Mouse (Mus musculus) embryonic facial prominence, embryonic 15.5 days (tissue): ENCODE measurements around the gene Agt. TPM values are rescaled to one million over a fixed set of nuclear protein-coding genes. Genes with fewer than 3 reads are reported as not detected.

ENCODE experiments used
- ATAC-seq: fragments of 200-750 bp; cut with Nextera tagmentation; 2 replicates; pipeline ENCODE4 v1.8.0; 2017; ENCODE audit warnings: low read depth, moderate TSS enrichment; ENCODE audit not compliant: insufficient number of reproducible peaks, low FRiP score, low TSS enrichment
- H3K27ac ChIP-seq: fragments of 300-500 bp; sonication (generic); replicated peaks from 2 replicates; pipeline ENCODE4 v1.5.1; 2015; ENCODE audit warnings: mild to moderate bottlenecking, inconsistent platforms
- H3K27me3 ChIP-seq: fragments of 300-500 bp; sonication (generic); 2 replicates; pipeline ENCODE4 v1.6.1; 2015; ENCODE audit warnings: inconsistent platforms
- H3K36me3 ChIP-seq: fragments of 300-500 bp; sonication (generic); 2 replicates; pipeline ENCODE4 v1.6.1; 2015; ENCODE audit warnings: mild to moderate bottlenecking, inconsistent platforms
- H3K4me1 ChIP-seq: fragments of 300-500 bp; sonication (generic); 2 replicates; pipeline ENCODE4 v1.6.1; 2015; ENCODE audit warnings: inconsistent platforms
- H3K4me2 ChIP-seq: fragments of 300-500 bp; sonication (generic); replicated peaks from 2 replicates; pipeline ENCODE4 v1.6.1; 2015; ENCODE audit warnings: mild to moderate bottlenecking, inconsistent platforms
- H3K4me3 ChIP-seq: fragments of 300-500 bp; sonication (generic); replicated peaks from 2 replicates; pipeline ENCODE4 v1.5.1; 2015; ENCODE audit warnings: mild to moderate bottlenecking, inconsistent platforms
- H3K9ac ChIP-seq: fragments of 300-500 bp; sonication (generic); 2 replicates; pipeline ENCODE4 v1.6.1; 2015; ENCODE audit warnings: inconsistent platforms
- H3K9me3 ChIP-seq: fragments of 300-500 bp; sonication (generic); replicated peaks from 2 replicates; pipeline ENCODE4 v1.6.1; 2016; ENCODE audit warnings: inconsistent platforms
- WGBS: fragments of 180-500 bp; shearing (Covaris S2); methylation state at CpG from one replicate; pipeline ENCODE4 v1.1.7; 2015; 5-methylcytosine and 5-hydroxymethylcytosine counted together
- polyA plus RNA-seq: library from polyadenylated mRNA; unstranded; fragments of >200 nt; fragmentation: Nextera tagmentation; extraction: Ambion mirVana; gene quantifications from 2 replicates; pipeline ENCODE4 v1.2.1, GENCODE M21; 2015

Gene Agt
- polyA plus RNA-seq, 1 experiment from 2014 or later, result 3.0 TPM

GRCm38 (mm10) chr8:124575811-124576210, 6.3 kb upstream of the Agt start, which contains the start of gene Capn9:
TSS of gene Capn9 (plus strand) at chr8:124576111.
- no peak for ATAC-seq
- WGBS, result 92% methylated on average over 8 of the region's 8 CpGs
- H3K36me3 ChIP-seq, result no peaks in the 10 kb centered on the region
- H3K9ac ChIP-seq, result no peak within 1 kb of the TSS
- H3K4me2 ChIP-seq, result no peak within 1 kb of the TSS
- no peaks in the 10 kb centered on the region for H3K27me3 ChIP-seq
- no peak within 1 kb of the TSS for H3K27ac ChIP-seq
- no peaks in the 10 kb centered on the region for H3K9me3 ChIP-seq
- H3K4me3 ChIP-seq, result no peak within 1 kb of the TSS
- H3K4me1 ChIP-seq, result peaks cover 28% of the 10 kb centered on the region

DNA sequence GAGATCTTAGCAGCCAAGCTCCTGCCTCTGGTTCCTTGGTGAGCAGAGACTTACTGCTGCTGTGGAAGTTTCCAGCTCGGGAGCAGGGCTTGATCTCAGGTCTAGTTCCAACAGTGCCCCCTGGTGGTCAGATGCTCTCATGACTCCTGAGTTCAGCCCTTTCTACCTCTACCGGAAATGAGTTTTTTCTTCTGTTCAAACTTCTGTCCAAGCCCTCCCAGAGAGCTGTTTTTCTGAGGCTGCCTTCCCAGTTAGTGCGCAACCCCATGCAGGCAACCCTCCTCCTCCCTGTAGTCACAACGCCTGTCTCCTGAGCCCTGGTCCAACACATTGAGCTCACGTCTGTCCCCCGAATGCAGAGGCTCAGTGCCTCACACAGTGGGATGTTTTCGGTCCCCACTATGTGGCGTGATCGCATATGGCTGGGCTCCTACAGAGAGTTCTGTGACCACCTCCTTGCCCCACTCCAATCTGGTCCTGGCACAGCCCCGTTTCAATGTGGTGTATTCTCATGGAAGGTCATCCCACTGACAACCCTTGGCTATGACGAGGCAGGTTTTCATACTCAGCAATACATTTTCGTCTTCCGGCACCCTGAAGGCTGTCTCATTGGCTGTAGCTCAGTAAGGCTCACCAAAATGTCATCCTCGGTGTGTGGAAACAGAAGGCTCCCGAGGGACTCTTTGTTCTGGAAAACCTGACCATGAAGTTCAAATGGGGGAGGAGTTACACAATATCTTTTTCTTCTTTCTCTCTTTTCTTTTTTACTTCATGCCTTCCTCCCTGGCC, 4.2 kb upstream of the Agt start:
- Histone ChIP-seq H3K4me1 (peaks cover 30% of the 10 kb centered on the region), H3K4me2 (no peak overlapping the region), H3K4me3 (no peak overlapping the region), H3K36me3 (no peaks in the 10 kb centered on the region), H3K9me3 (no peaks in the 10 kb centered on the region), H3K9ac (no peak overlapping the region), H3K27ac (peak overlapping the region; percentile 65), H3K27me3 (no peaks in the 10 kb centered on the region)
- no peak for ATAC-seq
- 60% methylated on average over 15 of the region's 15 CpGs for WGBS

DNA sequence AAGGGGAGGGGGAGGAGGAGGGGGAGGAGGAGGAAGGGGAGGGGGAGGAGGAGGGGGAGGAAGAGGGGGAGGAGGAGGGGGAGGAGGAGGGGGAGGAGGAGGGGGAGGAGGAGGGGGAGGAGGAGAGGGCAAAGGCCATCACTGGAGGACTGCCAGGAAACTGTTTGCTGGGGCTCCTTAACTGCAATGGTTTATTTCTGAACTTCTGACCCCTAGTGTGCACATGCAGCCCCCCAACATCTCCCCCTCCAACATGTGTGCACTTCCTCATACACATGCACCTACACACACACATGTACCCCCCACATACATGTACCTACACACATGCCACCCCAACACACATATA, 2.9 kb upstream of the Agt start:
- Histone ChIP-seq H3K27me3 (no peaks in the 10 kb centered on the region), H3K27ac (0 out of 2 replicates have a peak overlapping the region, but pooled peaks have one; percentile 65), H3K9ac (no peak overlapping the region), H3K4me2 (no peak overlapping the region), H3K9me3 (no peaks in the 10 kb centered on the region), H3K4me1 (peaks cover 30% of the 10 kb centered on the region), H3K36me3 (no peaks in the 10 kb centered on the region), H3K4me3 (no peak overlapping the region)
- no peak for ATAC-seq

GRCm38 (mm10) chr8:124571732-124572429, 2.4 kb upstream of the Agt start:
- H3K27ac ChIP-seq, result peak overlapping the region; percentile 83
- H3K36me3 ChIP-seq, result no peaks in the 10 kb centered on the region
- no peaks in the 10 kb centered on the region for H3K9me3 ChIP-seq
- no peak overlapping the region for H3K9ac ChIP-seq
- H3K4me2 ChIP-seq, result no peak overlapping the region
- peaks cover 30% of the 10 kb centered on the region for H3K4me1 ChIP-seq
- H3K4me3 ChIP-seq, result no peak overlapping the region
- WGBS, result 49% methylated on average over 8 of the region's 8 CpGs
- peak; percentile 34; the same call in 1 of the 2 replicates for ATAC-seq
- no peaks in the 10 kb centered on the region for H3K27me3 ChIP-seq

GRCm38 (mm10) chr8:124569100-124569499, 406 bp downstream of the Agt start:
- no peak overlapping the region for H3K9ac ChIP-seq
- H3K9me3 ChIP-seq, result no peaks in the 10 kb centered on the region
- WGBS, result 56% methylated on average over 2 of the region's 2 CpGs
- H3K36me3 ChIP-seq, result no peaks in the 10 kb centered on the region
- H3K27ac ChIP-seq, result no peak overlapping the region
- no peak for ATAC-seq
- no peaks in the 10 kb centered on the region for H3K27me3 ChIP-seq
- H3K4me2 ChIP-seq, result no peak overlapping the region
- peaks cover 30% of the 10 kb centered on the region for H3K4me1 ChIP-seq
- no peak overlapping the region for H3K4me3 ChIP-seq

- Histone ChIP-seq H3K9me3 (no peaks in the 10 kb centered on the region), H3K4me3 (no peak overlapping the region), H3K27me3 (no peaks in the 10 kb centered on the region; the same call in 1 of the 2 replicates), H3K27ac (no peak overlapping the region), H3K36me3 (no peaks in the 10 kb centered on the region), H3K4me1 (peaks cover 17% of the 10 kb centered on the region), H3K4me2 (no peak overlapping the region), H3K9ac (no peak overlapping the region)
- WGBS, result 82% methylated on average over 3 of the region's 3 CpGs
- no peak for ATAC-seq
These were observed 1.9 kb downstream of the Agt start for GRCm38 (mm10) chr8:124567584-124567983.

- Histone ChIP-seq H3K27ac (no peak overlapping the region), H3K4me1 (peaks cover 15% of the 10 kb centered on the region), H3K36me3 (no peaks in the 10 kb centered on the region), H3K4me2 (no peak overlapping the region), H3K9ac (no peak overlapping the region), H3K27me3 (no peaks in the 10 kb centered on the region; the same call in 1 of the 2 replicates), H3K4me3 (no peak overlapping the region), H3K9me3 (no peaks in the 10 kb centered on the region)
- WGBS, result 79% methylated on average over 6 of the region's 6 CpGs
- ATAC-seq, result no peak
These were observed 2.4 kb downstream of the Agt start for GRCm38 (mm10) chr8:124567126-124567525.

- no peaks in the 10 kb centered on the region for H3K9me3 ChIP-seq
- H3K9ac ChIP-seq, result no peak overlapping the region
- no peak overlapping the region for H3K4me2 ChIP-seq
- no peaks in the 10 kb centered on the region for H3K27me3 ChIP-seq
- H3K27ac ChIP-seq, result no peak overlapping the region
- WGBS, result 58% methylated on average over 5 of the region's 5 CpGs
- no peak overlapping the region for H3K4me3 ChIP-seq
- peaks cover 6% of the 10 kb centered on the region for H3K36me3 ChIP-seq
- H3K4me1 ChIP-seq, result no peaks in the 10 kb centered on the region
- ATAC-seq, result no peak
These were observed 12.0 kb downstream of the Agt start for GRCm38 (mm10) chr8:124557476-124557875.

- H3K27ac ChIP-seq, result no peak overlapping the region
- peaks cover 14% of the 10 kb centered on the region for H3K36me3 ChIP-seq
- no peak for ATAC-seq
These were observed 12.8 kb downstream of the Agt start for GRCm38 (mm10) chr8:124556658-124557057.

DNA sequence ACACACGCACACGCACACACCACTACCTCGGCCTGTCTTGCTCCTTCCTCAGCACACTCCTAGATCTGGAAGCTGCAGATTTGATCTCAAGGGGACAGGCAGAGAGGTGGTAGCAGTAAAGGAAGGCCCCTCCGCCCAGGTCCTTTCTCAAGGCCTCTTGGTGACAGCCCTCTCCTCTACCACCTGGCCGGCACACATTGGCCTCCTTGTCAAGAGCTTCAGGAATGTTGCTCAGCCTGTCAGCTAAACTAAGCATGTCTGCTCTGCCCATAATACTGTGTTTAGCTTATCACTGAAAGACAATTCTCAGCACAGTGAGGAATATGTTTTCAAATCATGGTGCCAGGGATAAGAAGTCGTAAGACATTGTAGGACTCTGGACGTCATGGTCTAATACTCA, 13.3 kb downstream of the Agt start:
- Histone ChIP-seq H3K9me3 (no peaks in the 10 kb centered on the region), H3K4me3 (no peak overlapping the region), H3K9ac (no peak overlapping the region), H3K4me2 (no peak overlapping the region), H3K27ac (no peak overlapping the region), H3K4me1 (no peaks in the 10 kb centered on the region), H3K36me3 (peaks cover 19% of the 10 kb centered on the region), H3K27me3 (no peaks in the 10 kb centered on the region)
- 75% methylated on average over 7 of the region's 7 CpGs for WGBS
- no peak for ATAC-seq

More at GRCm38 (mm10) chr8:124556658-124557057, 12.8 kb downstream of the Agt start:
- H3K9ac ChIP-seq, result no peak overlapping the region
- H3K4me3 ChIP-seq, result no peak overlapping the region
- H3K27me3 ChIP-seq, result no peaks in the 10 kb centered on the region
- 80% methylated on average over 13 of the region's 13 CpGs for WGBS
- H3K4me1 ChIP-seq, result no peaks in the 10 kb centered on the region
- no peaks in the 10 kb centered on the region for H3K9me3 ChIP-seq
- H3K4me2 ChIP-seq, result no peak overlapping the region

GRCm38 (mm10) chr8:124555113-124555750, 14.3 kb downstream of the Agt start:
- H3K9ac ChIP-seq, result no peak overlapping the region
- H3K27me3 ChIP-seq, result no peaks in the 10 kb centered on the region
- H3K27ac ChIP-seq, result no peak overlapping the region
- no peaks in the 10 kb centered on the region for H3K9me3 ChIP-seq
- ATAC-seq, result no peak
- no peak overlapping the region for H3K4me2 ChIP-seq
- no peak overlapping the region for H3K4me3 ChIP-seq
- WGBS, result 78% methylated on average over 7 of the region's 7 CpGs
- H3K4me1 ChIP-seq, result no peaks in the 10 kb centered on the region
- peaks cover 28% of the 10 kb centered on the region for H3K36me3 ChIP-seq
